Mouse (Mus musculus) left cerebral cortex, adult 18-20 months (tissue): ENCODE data around the gene Csnk1d. TPM values are rescaled to one million over a fixed set of nuclear protein-coding genes. Genes with fewer than 3 reads are reported as not detected.

ENCODE experiments used
- DNase-seq, 2 experiments: peaks; one replicate each; pipeline ENCODE4 v3.0.0; 2021 to 2022; ENCODE audit warnings: low spot score in 2 of 2, mixed read lengths in 1 of 2
- long read RNA-seq, 2 experiments: library from polyadenylated mRNA; stranded (forward); transcript quantifications; one replicate each; pipeline ENCODE4 v2.0.0; 2021
- total RNA-seq, 2 experiments: library from RNA; stranded (reverse); gene quantifications; 2 replicates each; pipeline ENCODE4 v1.2.3; 2021

Csnk1d gene
- total RNA-seq: 100 to 1,000 TPM; 117 to 135 TPM
- long read RNA-seq, experiment 1, transcript Csnk1d-202 (10 exons, 3,500 nt): major isoform, 61 of 141 reads
- long read RNA-seq, experiment 1, transcript Csnk1d-201 (9 exons, 3,675 nt): minor isoform, 51 of 141 reads
- long read RNA-seq, experiment 1, partial matches to known transcripts: 13 of 141 reads
- long read RNA-seq, experiment 1, other reads (novel, unspliced or antisense): 16 of 141 reads
- long read RNA-seq, experiment 2, transcript Csnk1d-202 (10 exons, 3,500 nt): minor isoform, 34 of 100 reads
- long read RNA-seq, experiment 2, transcript Csnk1d-201 (9 exons, 3,675 nt): major isoform, 48 of 100 reads
- long read RNA-seq, experiment 2, partial matches to known transcripts: 6 of 100 reads
- long read RNA-seq, experiment 2, other reads (novel, unspliced or antisense): 12 of 100 reads

DNA sequence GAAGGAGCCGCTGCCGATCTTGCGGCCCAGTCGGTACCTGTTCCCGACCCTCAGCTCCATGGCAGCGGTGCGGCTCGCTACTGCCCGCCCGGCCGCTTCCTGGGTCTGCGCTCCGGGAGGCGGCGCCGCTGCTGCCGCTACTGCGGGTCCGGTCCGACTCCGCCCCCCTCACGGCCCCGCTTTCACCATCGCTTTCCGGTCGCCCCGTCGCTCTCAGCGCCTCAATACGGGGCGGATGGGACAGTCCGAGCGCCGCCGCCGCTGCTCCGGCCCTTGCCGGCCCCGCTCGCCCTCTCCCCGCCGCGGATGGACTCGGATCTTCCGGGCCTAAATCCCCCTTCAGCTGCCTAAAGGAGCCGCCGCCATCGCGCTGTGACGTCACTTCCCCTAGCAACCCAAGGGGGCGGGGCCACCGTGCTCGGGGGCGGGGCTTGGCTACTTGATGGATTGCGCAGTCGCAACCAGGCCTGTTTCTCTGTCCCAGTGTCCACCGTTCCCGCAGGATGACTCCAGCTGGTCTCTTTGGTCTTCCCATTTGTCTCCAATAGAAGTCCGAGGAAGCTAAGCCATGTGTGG, at the start of gene Csnk1d:
Gene Csnk1d, minus strand, starts transcription at position 380 of the 576 bp plus-strand sequence.
- DNase-seq: peak; percentile 99

DNA sequence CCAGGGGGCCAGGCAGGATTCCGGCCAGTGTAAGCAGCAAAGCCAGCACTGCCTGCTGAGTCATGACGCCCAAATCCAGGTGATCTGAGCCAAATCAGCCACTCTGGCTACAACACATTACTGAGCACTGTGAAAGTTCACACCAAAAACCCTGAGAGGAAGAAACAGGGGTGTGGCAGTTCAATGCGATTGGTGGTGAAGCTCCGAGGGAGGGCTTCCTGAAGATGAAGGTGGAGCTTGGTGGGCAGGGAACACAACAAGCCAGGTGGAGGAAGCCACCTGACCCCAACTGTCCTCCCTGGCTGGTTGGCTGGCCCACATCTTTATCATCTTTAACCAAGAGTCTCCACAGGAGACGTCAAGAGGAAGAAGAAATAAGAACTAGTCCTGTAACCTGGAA, 48.2 kb upstream of the Csnk1d start, which contains the start of gene Cd7:
Gene Cd7, minus strand, starts transcription at position 117 of the 400 bp plus-strand sequence.
- peak in 1 of 2 experiments; percentile 17 for DNase-seq

DNA sequence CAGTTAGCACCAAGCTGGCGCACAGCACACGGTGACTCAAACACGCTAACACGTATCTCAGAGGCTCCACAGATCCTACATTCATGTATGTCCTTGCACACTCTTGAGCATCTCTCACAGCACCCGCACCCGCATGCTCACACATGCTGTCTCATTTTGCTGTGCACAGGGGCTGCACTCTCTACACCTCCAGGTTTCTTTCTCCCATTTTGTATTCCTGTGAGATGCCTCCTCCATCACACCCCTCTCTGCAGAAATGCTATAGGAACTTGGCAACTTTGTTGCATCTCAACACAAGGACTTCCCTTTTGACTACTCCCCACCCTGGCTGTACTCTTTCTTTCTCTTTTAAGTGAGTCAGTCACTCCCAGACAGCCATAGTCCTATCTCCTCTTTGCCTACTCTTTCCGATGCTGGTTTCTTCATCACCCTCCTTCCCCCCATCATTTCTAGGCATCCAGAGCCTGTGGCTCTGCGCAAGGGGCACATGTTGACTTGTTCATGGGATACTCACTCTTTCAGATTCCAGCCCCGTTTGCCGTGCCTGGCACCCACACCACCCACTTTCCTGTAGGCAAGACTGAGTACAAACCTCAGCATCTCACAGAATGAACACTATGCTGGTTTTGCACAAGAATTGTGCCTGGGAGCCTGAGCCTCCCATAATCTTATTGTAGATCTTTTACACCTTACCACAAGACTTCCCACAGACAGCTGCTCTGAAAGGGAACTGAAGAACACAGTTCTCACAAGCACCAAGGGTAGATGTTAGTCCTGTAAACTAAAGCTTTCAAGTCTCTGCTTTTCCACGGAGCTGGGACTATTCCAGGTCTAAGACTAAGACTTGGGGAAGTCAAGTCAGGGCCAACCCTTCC, 47.5 kb upstream of the Csnk1d start:
- peak; percentile 22 to 47 for DNase-seq

DNA sequence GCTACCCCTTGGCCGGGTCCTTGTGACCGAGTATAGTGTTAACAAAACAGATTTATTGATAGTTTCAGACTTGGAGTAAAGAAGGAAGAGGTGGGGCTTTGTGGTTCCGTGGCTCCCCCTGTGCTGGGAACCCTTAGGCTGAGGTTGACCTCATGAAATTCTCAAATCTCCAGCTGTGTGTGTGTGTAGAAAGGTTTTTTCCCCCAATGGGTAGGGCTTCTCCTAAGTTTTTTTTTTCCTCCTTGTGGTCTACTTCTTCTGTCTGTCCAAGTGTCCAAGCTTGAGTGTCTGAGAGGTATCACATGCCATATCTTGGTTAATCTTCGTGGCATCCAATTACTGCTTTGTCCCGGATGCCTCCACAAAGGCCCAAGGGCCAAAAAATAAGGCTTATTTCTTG, 42.0 kb upstream of the Csnk1d start:
- no peak for DNase-seq

DNA sequence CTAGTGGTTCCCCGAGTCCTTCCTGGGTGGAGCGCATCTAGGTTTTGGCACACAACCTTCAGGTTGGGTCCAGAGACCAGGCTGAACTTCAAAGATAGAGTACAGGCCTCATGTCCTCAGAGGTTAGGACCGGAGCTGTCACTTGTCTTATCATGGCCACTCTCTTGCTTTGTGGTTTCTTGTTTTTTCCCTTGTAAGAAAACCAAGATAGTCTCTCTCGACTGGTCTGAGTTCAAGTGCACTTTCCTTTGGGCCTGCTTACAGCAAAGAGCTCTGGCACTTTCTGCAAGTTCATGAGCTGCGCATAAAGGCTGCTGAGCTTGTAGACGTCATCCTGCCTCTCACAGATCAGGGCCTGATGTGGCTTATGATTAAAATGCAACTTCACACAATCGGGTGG, 36.1 kb upstream of the Csnk1d start:
- no peak for DNase-seq

DNA sequence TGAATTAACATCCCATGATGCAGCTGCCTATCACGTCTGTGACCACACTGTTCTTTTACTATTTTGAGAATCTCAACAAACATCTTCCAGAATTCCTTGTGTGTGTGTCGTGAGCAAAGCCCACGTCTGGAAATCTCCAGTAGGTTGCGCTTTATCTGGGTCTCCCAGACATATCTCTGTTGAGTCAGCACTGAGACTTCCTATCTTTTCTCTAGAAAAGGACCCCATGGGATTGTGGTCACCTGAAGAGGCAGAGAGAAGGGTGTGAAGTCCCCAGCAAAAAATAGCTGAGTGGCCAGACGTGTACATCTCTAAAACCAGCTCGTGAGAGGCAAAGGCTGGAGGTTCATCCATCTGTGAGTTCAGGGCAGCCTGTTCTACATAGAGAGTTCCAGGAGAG, 33.0 kb upstream of the Csnk1d start:
- peak in 1 of 2 experiments; percentile 24 for DNase-seq

DNA sequence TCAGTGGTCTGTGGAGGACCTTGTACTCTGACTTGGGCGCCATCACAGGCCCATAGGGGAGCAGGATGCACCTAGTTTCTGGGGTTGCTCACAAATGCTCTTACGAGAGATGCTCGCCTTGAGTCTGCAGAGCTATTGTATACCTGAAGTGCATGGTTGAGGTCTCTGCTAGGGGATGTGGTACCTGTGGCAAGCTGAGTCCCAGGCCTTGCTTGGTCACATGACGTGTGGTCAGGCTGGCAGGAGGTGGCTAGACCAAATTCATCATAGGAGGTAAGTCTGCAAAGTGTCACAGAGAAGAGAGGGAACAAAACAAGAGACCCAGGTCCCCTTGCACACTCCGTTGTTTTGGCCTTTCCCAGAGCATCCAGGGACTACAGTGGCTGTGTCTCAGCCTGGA, 28.4 kb upstream of the Csnk1d start:
- DNase-seq: no peak

DNA sequence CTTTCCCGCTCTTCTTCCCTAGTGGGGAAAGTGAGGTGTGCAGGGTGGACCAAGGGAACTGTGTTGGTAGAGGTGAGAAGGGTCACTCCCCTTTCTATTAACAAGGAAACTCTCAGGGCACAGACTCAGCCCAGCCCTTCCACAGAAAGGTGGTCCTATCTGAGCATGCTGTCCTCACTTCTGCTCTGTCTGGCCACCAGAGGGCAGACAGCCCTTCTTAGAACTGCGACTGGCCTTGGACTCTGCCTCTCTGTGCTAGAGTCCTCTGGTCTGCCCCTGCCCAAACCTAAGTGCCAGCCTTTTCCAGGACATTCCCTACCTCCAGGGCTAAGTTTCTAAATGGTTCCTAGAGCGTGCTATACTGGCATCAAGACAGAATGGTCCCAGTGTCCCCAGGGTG, 26.6 kb upstream of the Csnk1d start:
- peak; percentile 54 to 69 for DNase-seq

DNA sequence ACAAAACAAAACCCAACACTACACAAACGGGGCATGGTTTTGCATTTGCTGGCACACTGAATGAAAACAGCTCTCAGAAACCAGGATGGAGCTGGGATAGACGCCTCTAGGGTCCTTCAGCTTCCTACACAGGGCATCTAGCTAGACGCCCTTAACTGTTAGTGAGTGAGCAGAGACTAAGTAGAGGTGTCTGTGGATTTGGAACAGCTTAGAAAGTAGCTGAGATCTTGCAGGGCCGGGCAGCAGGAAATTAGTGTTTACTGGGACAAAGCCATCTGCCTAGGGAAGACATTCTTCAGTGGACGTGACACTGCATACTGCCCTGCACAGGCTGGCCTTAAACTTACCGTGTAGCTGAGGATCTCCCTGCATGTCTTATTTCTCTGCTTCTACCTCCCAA, 24.3 kb upstream of the Csnk1d start:
- DNase-seq: no peak

DNA sequence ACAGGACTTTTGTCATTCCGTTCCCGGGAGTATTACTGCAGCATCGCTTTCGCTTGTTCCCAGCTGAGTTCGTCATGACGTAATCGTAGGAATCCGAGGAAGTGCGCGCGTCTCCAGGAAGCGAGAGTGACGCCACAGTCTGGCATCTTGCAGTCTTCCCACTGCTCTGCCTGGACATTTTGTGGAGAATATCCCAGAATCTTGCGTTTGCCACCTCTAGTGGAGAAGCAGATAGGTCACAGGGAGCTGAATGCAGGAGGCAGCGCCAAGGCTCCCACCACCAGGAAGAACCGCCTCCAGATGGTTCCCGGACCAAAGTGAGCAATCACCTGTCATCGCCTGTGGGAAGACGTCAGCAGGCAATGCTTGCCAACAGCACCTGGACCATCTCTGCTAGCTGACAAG, 23.8 kb upstream of the Csnk1d start:
- DNase-seq: peak; percentile 57 to 62

DNA sequence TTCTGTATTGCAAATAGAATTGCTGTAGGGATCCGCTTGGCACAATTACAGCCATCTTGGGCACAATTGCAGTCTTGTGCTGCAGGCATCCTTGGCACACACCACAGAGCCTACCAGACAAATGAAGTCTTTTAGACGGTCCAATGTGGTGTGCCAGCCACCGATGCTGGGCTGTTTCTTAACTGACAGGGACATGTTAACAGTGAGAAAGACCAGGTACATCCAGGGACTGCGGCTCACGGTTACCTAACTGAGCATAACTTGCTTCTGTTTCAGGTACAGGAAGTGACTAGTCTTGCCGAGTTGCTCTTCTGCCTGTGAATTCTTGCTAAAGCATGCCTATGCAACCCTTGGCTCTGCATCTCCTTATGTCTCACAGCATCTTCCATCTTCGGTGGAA, 22.5 kb upstream of the Csnk1d start:
- no peak for DNase-seq

DNA sequence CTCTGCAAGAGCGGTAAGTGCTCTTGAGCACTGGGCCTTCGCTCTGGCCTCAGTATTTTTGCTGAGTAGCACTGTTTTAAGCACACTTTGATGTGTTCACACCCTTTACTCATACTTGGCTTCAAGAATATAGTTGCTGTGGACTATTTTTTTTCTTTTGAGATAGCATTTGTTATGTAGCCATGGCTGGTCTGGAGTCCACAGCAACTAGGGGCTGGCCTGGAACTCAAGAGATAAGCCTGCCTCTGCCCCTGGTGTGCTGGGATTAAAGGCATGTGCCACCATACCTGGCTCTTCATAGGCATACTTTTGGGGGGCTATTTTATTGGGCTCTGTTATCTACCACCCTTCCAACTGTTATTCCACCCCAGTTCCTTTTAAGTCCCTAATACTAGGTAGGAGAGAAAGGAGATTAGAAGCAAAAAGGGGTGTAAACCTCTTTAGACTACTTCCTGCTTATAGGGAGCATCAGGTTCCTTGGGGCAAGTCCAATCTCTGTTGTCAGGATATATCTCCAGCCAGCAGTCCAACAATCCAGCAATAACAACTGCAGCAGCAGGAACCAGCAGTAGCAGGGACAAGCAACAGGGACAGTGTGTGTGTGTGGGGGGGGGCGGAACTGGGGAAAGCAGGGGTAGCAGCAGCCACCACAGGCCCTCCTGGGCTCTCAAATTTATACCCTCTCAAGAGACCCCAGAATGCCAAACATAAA, 19.1 kb upstream of the Csnk1d start:
- no peak for DNase-seq

DNA sequence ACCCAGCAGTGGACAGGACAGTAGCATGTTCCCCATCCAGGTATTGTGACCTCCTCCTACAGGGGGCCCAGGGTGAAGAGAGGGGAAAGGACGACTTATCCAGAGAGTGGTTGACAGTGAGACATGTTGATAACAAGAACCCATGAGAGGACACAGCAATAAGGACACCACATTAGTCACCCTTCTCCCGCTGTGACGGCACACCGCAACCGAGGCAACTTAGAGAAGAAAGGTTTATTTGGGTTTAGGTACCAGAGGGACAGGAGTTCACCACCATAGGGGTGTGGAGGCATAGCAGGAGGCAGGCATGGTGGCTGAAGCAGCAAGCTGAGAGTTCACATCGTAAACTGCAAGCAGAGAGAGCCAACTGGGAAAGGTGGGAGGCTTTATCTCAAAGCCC, 15.1 kb upstream of the Csnk1d start:
- no peak for DNase-seq

DNA sequence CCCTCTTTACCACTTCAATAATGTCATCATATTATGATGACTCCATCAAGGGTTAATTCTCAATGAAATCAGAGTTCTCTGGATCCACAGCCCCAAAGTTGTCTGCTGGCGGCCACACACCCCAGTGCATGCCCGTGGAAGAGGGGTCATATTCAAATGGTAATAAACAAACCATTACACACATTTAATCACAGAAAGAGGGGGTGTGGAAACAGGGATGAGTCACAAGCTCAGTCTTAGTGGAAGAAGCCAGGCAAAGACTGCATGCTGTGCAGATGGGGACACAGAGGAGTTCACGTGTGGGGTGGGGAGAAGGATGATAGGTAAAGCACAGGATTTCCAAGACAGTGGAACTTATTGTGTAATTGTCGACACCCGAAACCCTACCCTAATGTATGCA, 13.2 kb upstream of the Csnk1d start:
- DNase-seq: no peak

DNA sequence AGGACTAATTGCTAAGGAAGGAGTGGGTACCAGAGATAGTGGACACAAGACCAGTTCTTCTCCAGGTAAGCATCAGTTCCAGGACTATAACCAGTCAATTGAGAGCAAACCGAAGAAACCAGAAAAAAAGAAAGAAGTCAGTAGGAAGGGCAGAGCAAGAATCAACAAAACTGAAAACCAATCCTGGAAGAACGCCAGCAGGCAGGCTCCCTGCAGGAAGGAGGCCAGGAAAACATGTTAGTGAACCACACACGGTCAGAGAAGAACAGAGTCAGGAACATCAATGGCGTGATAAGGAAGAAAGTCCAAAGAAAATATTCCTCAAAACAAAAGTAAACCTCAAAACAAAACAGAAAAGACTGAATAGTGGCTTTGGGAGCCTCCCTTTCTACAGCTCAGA, 10.8 kb upstream of the Csnk1d start:
- no peak for DNase-seq

DNA sequence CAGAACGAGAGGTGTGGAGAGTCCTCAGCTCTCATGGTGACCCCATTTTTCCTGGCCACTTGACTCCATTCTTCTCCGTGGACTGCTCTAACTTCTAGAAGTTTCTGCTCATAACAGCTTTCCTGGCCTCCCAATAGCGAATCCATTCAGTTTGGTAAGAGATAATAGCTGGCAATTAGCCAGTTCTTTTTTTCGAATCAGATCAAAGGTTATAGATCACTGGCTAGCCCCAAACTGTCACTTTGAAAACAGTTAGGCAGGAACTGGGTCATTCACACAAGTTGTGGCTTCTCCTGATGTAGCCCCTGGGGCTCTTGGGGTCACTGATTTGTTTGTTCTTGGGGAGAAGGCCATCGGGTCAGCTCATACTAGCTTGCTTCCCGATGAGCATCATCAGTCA, 3.6 kb upstream of the Csnk1d start:
- DNase-seq: no peak

DNA sequence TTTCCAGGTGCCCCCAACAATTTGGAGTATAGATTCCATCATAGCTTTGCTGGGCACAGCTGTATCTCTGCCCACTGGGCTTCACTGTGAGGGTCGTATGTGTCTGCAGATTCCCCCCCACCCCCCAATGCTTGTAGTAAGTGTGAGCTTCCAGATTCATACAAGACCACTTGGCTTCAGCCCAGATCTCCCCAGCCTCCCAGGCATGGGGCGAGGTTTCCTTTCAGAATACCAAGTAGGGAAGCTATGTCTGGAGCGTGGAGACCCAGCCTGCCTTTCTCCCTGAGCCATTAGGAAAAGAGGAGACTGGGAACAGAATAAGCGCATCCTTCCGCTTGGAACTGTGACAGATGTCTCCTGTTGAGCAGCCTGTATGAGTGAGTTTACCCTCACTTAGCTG, 2.5 kb upstream of the Csnk1d start:
- DNase-seq: no peak

DNA sequence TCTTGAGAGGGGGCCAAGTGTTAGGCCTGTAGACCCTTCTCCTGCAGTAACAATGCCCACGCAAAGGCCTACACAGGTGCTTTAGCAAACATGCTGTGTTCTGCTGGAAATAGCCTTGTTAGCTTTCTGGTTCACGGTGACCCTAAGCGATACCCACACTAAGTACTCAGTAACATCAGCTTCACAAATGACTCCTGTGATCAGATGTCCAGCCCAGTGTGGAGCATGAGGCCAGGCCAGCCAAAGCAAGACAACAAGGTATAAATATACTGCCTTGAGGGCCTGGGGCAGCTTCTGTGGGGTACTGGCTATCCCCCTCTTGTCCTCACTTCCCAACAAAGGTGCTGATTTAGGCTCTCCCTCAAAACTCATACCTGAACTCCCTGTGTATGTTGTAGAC, 1.9 kb upstream of the Csnk1d start:
- no peak for DNase-seq

DNA sequence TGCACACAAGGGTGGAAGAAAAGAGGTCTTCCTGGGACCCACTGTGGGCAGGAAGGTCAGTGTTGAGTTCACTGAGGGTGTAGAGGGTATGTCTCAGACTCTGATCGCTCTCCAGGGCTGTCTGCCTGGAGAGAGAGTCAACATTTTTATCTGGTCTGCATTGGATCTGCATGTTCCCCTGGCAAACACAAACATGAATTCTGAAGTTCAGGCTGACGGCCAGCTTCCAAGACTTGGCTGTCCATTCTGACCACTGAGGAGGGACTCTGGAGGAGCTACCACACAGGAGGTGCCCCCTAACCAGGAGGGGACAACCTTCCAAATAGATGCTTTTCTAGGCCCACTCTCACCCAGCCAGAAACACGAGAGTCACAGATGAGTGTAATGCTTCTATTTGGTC, 661 bp upstream of the Csnk1d start:
- no peak for DNase-seq

DNA sequence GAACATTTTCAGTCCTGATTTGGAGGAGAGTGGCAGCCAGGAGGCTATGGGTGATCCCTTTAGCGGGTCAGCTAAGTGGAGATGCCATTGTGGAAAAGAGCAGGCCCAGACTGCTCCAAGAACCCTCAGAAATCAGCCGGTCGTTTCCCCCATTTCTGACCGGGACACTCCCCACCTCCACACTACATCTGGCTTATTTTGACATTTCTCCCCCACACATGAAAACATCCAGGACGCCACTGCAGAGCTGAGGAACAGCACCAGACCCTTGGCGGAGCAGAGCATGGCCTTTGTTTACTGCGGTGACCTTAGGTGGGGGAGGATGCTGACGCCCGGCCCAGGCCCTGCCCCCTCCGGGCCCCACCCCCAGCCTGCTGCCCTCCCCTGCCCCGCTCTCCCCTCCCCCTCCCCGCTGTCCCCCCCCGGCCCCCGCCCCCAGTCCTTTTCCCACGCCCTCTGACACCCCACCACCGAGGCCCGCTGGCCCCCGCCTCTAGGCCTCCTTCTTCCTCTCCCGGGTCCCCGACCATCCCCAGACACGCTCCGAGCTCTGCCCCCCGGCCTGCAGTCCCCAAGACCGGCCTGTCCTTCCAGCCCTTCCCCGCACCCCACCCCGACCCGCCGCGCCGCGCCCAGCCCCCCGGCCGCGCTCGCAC, 876 bp downstream of the Csnk1d start:
- no peak for DNase-seq

DNA sequence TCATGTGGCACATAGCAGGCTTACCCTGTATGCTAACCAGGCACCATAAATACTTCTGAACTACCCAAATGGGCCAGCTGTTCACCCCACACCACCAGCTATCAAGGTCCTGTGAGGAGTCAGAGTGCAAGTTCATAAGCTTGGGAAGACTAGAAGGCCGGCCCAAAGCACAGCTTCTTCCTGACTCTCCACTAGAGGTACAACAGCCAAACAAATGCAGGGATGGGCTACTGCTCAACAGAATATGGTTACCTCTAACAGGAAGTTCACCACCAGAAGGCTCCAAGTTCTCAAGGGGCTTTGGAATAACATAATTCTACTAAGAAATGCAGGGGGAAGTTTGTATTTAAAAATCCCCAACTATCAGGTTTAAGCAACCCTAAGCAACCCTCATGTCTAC, 1.6 kb downstream of the Csnk1d start:
- DNase-seq: no peak
